Mouse (Mus musculus) intestine, embryonic 16.5 days (tissue): Measurements from ENCODE around the gene 2310079G19Rik. TPM values are rescaled to one million over a fixed set of nuclear protein-coding genes. Genes with fewer than 3 reads are reported as not detected.

Experiments
- polyA plus RNA-seq: library from polyadenylated mRNA; unstranded; fragments of >200 nt; fragmentation: Nextera tagmentation; extraction: Ambion mirVana; gene quantifications from 2 replicates; pipeline ENCODE4 v1.2.1, GENCODE M21; 2015

2310079G19Rik gene
- polyA plus RNA-seq, 1 experiment from 2014 or later, result not detected

Other genes starting within 250 kb of the 2310079G19Rik start
- not detected in 2 replicates for gene Cldn17, start 120.7 kb downstream of the 2310079G19Rik start, polyA plus RNA-seq
- gene Cldn8, start 64.5 kb downstream of the 2310079G19Rik start, polyA plus RNA-seq, result 107 and 111 TPM in 2 replicates
- not detected in 2 replicates for gene Krtap24-1, start 15.4 kb downstream of the 2310079G19Rik start, polyA plus RNA-seq
- gene Krtap26-1, start 20.1 kb upstream of the 2310079G19Rik start, polyA plus RNA-seq, result 0.28 TPM in 1 of 2 replicates, not detected in the other
- gene Krtap27-1, start 44.0 kb upstream of the 2310079G19Rik start, polyA plus RNA-seq, result not detected in 2 replicates
- not detected in 2 replicates for gene 2310061N02Rik, start 80.3 kb upstream of the 2310079G19Rik start, polyA plus RNA-seq
- not detected in 2 replicates for gene Krtap13-1, start 101.2 kb upstream of the 2310079G19Rik start, polyA plus RNA-seq
- 0.21 TPM in 1 of 2 replicates, not detected in the other for gene Krtap13, start 124.0 kb upstream of the 2310079G19Rik start, polyA plus RNA-seq
- gene 2310034C09Rik, start 131.2 kb upstream of the 2310079G19Rik start, polyA plus RNA-seq, result 0.34 TPM in 1 of 2 replicates, not detected in the other
- not detected in 2 replicates for gene 2310057N15Rik, start 146.5 kb upstream of the 2310079G19Rik start, polyA plus RNA-seq
- gene Gm5965, start 150.2 kb upstream of the 2310079G19Rik start, polyA plus RNA-seq, result not detected in 2 replicates
- not detected in 2 replicates for gene Gm20741, start 184.6 kb upstream of the 2310079G19Rik start, polyA plus RNA-seq
- gene Krtap15, start 192.5 kb upstream of the 2310079G19Rik start, polyA plus RNA-seq, result not detected in 2 replicates
- gene Krtap14, start 198.5 kb upstream of the 2310079G19Rik start, polyA plus RNA-seq, result not detected in 2 replicates
- gene Krtap19-1, start 241.7 kb upstream of the 2310079G19Rik start, polyA plus RNA-seq, result not detected in 2 replicates
- not detected in 2 replicates for gene Krtap19-2, start 246.6 kb upstream of the 2310079G19Rik start, polyA plus RNA-seq